Mouse (Mus musculus) liver, adult 2 months (tissue): ENCODE measurements around the gene Plcl2.

Source experiments
- CTCF ChIP-seq: fragments of 200-500 bp; IDR thresholded peaks from 2 replicates; pipeline ENCODE4 v1.5.1; 2011; ENCODE audit warnings: low read depth, low read length, control low read depth
- POLR2A ChIP-seq: fragments of 200-500 bp; IDR thresholded peaks from 2 replicates; pipeline ENCODE4 v1.6.1; 2011; ENCODE audit warnings: low read length, control low read depth; ENCODE audit not compliant: insufficient read depth; ENCODE audit errors: extremely low read depth

- no peak for TF ChIP-seq CTCF
- TF ChIP-seq POLR2A: no peak
These were observed 1.5 kb downstream of the Plcl2 start for GRCm38 (mm10) chr17:50510741-50511140.
